Mouse (Mus musculus) E14TG2a.4 (cell line): ENCODE measurements at regions not wholly inside any gene's neighbourhood (a gene's known extent, or its start where the extent isn't known, plus 50 kb on each side); places are given as distances from the start of the nearest gene placed in this dataset.

Experiments
- CTCF ChIP-seq: conservative IDR thresholded peaks from 2 replicates; pipeline ENCODE4 v1.5.1; 2014; ENCODE audit warnings: low read length
- NANOG ChIP-seq: IDR thresholded peaks from 2 replicates; pipeline ENCODE4 v1.6.1; 2014; ENCODE audit warnings: borderline replicate concordance, low read length, mixed read lengths
- POU5F1 ChIP-seq: IDR thresholded peaks from 2 replicates; pipeline ENCODE4 v1.6.1; 2014; ENCODE audit warnings: low read length, borderline replicate concordance

DNA sequence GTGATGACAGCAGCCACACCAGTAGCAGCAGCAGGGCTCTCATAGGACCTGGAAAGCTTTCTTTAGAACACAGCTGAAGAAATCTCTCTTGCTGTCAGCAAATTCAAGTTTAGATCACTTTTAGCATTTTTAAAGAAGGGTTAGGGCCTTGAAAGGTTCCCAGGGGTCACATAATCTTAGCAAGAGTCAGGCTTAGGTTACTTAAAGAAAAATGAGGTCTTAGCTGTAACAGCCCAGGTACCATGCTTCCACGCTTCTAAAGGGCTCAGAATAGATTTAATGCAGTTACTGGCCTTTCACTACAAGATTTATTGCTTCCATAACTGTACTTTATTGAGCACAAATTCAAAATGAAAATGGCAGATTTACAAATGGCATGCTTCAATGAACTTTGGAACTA is 160.4 kb upstream of the Pou1f1 start:
- TF ChIP-seq CTCF, result no peak
- no peak for TF ChIP-seq NANOG
- no peak for TF ChIP-seq POU5F1
